Mouse (Mus musculus): Measurements from ENCODE around the gene Ap5b1.

- TF ChIP-seq CTCF (IDR thresholded peaks at IDR 0.05; ENCODE audit: borderline replicate concordance, insufficient read depth, low read length) (no peak), POLR2A (IDR thresholded peaks at IDR 0.05; ENCODE audit: low read depth, low read length) (no peak)
Observed at GRCm38 (mm10) chr19:5543362-5543761, 24.5 kb upstream of the Ap5b1 start.
